Mouse (Mus musculus): Measurements from ENCODE around the gene Zdhhc7. TPM values are rescaled to one million over a fixed set of nuclear protein-coding genes. Genes with fewer than 3 reads are reported as not detected.

Zdhhc7 gene
- polyA plus RNA-seq, 1 experiment from 2014 or later = 10.8 TPM

GRCm38 (mm10) chr8:120138958-120139357 lies 37.7 kb upstream of the Zdhhc7 start:
- 80% methylated on average over 2 of the region's 2 CpGs for WGBS (ENCODE audit: insufficient replicate concordance)
- Histone ChIP-seq H3K9me3 (ENCODE audit: low read length) (no peaks in the 10 kb centered on the region), H3K36me3 (replicated peaks; ENCODE audit: insufficient read depth, low read length) (no peaks in the 10 kb centered on the region), H3K4me1 (ENCODE audit: insufficient read depth) (no peaks in the 10 kb centered on the region), H3K4me3 (ENCODE audit: low read depth, low read length) (no peak overlapping the region), H3K27ac (ENCODE audit: low read depth) (no peak overlapping the region), H3K27me3 (ENCODE audit: insufficient read depth, low read length) (no peaks in the 10 kb centered on the region), H3K9ac (replicated peaks) (no peak overlapping the region), H3K4me2 (ENCODE audit: low read depth, low read length) (no peak overlapping the region)
- ATAC-seq (no peak), DNase-seq (no peak)
- no peak for TF ChIP-seq CTCF (IDR thresholded peaks at IDR 0.05; ENCODE audit: low read depth)
- TF ChIP-seq EP300 (IDR thresholded peaks at IDR 0.05; ENCODE audit: low read depth) = no peak

- H3K27me3 ChIP-seq (ENCODE audit: insufficient read depth, low read length) = no peaks in the 10 kb centered on the region
- H3K36me3 ChIP-seq (replicated peaks; ENCODE audit: insufficient read depth, low read length) = no peaks in the 10 kb centered on the region
- H3K27ac ChIP-seq (ENCODE audit: low read depth) = no peak overlapping the region
- H3K9ac ChIP-seq (replicated peaks) = no peak overlapping the region
- H3K4me2 ChIP-seq (ENCODE audit: low read depth, low read length) = no peak overlapping the region
- no peak for TF ChIP-seq EP300 (IDR thresholded peaks at IDR 0.05; ENCODE audit: low read depth)
- no peak for TF ChIP-seq CTCF (IDR thresholded peaks at IDR 0.05; ENCODE audit: low read depth)
- H3K9me3 ChIP-seq (ENCODE audit: low read length) = no peaks in the 10 kb centered on the region
- DNase-seq = no peak
- no peak for ATAC-seq
- no peak overlapping the region for H3K4me3 ChIP-seq (ENCODE audit: low read depth, low read length)
- 77% methylated on average over 7 of the region's 7 CpGs for WGBS (ENCODE audit: insufficient replicate concordance)
- no peaks in the 10 kb centered on the region for H3K4me1 ChIP-seq (ENCODE audit: insufficient read depth)
Measured at GRCm38 (mm10) chr8:120136618-120137017, 35.3 kb upstream of the Zdhhc7 start.

- TF ChIP-seq EP300 (IDR thresholded peaks at IDR 0.05; ENCODE audit: low read depth) (no peak), CTCF (IDR thresholded peaks at IDR 0.05; ENCODE audit: low read depth) (no peak)
- ATAC-seq = no peak
- 80% methylated on average over 7 of the region's 7 CpGs for WGBS (ENCODE audit: insufficient replicate concordance)
- Histone ChIP-seq H3K27me3 (ENCODE audit: insufficient read depth, low read length) (no peaks in the 10 kb centered on the region), H3K4me1 (ENCODE audit: insufficient read depth) (no peaks in the 10 kb centered on the region), H3K9ac (replicated peaks) (no peak overlapping the region), H3K4me2 (ENCODE audit: low read depth, low read length) (no peak overlapping the region), H3K27ac (ENCODE audit: low read depth) (no peak overlapping the region), H3K4me3 (ENCODE audit: low read depth, low read length) (no peak overlapping the region), H3K36me3 (replicated peaks; ENCODE audit: insufficient read depth, low read length) (no peaks in the 10 kb centered on the region), H3K9me3 (ENCODE audit: low read length) (no peaks in the 10 kb centered on the region)
- no peak for DNase-seq
Measured at GRCm38 (mm10) chr8:120135687-120136086, 34.4 kb upstream of the Zdhhc7 start.

GRCm38 (mm10) chr8:120133169-120133568 lies 31.9 kb upstream of the Zdhhc7 start:
- Histone ChIP-seq H3K4me2 (ENCODE audit: low read depth, low read length) (no peak overlapping the region), H3K27me3 (ENCODE audit: insufficient read depth, low read length) (no peaks in the 10 kb centered on the region), H3K36me3 (replicated peaks; ENCODE audit: insufficient read depth, low read length) (no peaks in the 10 kb centered on the region), H3K4me1 (ENCODE audit: insufficient read depth) (no peaks in the 10 kb centered on the region), H3K9ac (replicated peaks) (no peak overlapping the region), H3K4me3 (ENCODE audit: low read depth, low read length) (no peak overlapping the region), H3K9me3 (ENCODE audit: low read length) (no peaks in the 10 kb centered on the region), H3K27ac (ENCODE audit: low read depth) (no peak overlapping the region)
- no peak for DNase-seq
- TF ChIP-seq EP300 (IDR thresholded peaks at IDR 0.05; ENCODE audit: low read depth) (no peak), CTCF (IDR thresholded peaks at IDR 0.05; ENCODE audit: low read depth) (no peak)
- 72% methylated on average over 7 of the region's 7 CpGs for WGBS (ENCODE audit: insufficient replicate concordance)
- ATAC-seq = no peak

GRCm38 (mm10) chr8:120131158-120131557 lies 29.9 kb upstream of the Zdhhc7 start:
- no peak for ATAC-seq
- H3K4me3 ChIP-seq (ENCODE audit: low read depth, low read length) = no peak overlapping the region
- TF ChIP-seq EP300 (IDR thresholded peaks at IDR 0.05; ENCODE audit: low read depth) (no peak), CTCF (IDR thresholded peaks at IDR 0.05; ENCODE audit: low read depth) (no peak)
- no peak overlapping the region for H3K4me2 ChIP-seq (ENCODE audit: low read depth, low read length)
- no peak overlapping the region for H3K27ac ChIP-seq (ENCODE audit: low read depth)
- H3K4me1 ChIP-seq (ENCODE audit: insufficient read depth) = no peaks in the 10 kb centered on the region; the same call in 1 of the 2 replicates
- no peak overlapping the region for H3K9ac ChIP-seq (replicated peaks)
- H3K36me3 ChIP-seq (replicated peaks; ENCODE audit: insufficient read depth, low read length) = no peaks in the 10 kb centered on the region
- 38% methylated on average over 8 of the region's 8 CpGs for WGBS (ENCODE audit: insufficient replicate concordance)
- no peak for DNase-seq
- H3K9me3 ChIP-seq (ENCODE audit: low read length) = no peaks in the 10 kb centered on the region
- H3K27me3 ChIP-seq (ENCODE audit: insufficient read depth, low read length) = no peaks in the 10 kb centered on the region

GRCm38 (mm10) chr8:120129547-120129946 lies 28.3 kb upstream of the Zdhhc7 start:
- ATAC-seq (no peak), DNase-seq (no peak)
- Histone ChIP-seq H3K4me2 (ENCODE audit: low read depth, low read length) (no peak overlapping the region), H3K27ac (ENCODE audit: low read depth) (no peak overlapping the region), H3K4me1 (ENCODE audit: insufficient read depth) (no peaks in the 10 kb centered on the region; the same call in none of the 2 replicates), H3K36me3 (replicated peaks; ENCODE audit: insufficient read depth, low read length) (no peaks in the 10 kb centered on the region), H3K4me3 (ENCODE audit: low read depth, low read length) (no peak overlapping the region), H3K9me3 (ENCODE audit: low read length) (no peaks in the 10 kb centered on the region), H3K9ac (replicated peaks) (no peak overlapping the region), H3K27me3 (ENCODE audit: insufficient read depth, low read length) (no peaks in the 10 kb centered on the region)
- 72% methylated on average over 4 of the region's 4 CpGs for WGBS (ENCODE audit: insufficient replicate concordance)
- TF ChIP-seq CTCF (IDR thresholded peaks at IDR 0.05; ENCODE audit: low read depth) (no peak), EP300 (IDR thresholded peaks at IDR 0.05; ENCODE audit: low read depth) (no peak)

All from liver, postnatal 0 days (tissue).